Mouse (Mus musculus) erythroblast, embryonic 14.5 days (primary cell): ENCODE measurements around the gene Nfs1.

ENCODE experiments used
- GATA1 ChIP-seq: IDR thresholded peaks from 2 replicates; pipeline ENCODE4 v1.6.1; 2012; ENCODE audit warnings: low read length, inconsistent platforms, mixed read lengths
- TAL1 ChIP-seq: IDR thresholded peaks from 3 replicates; pipeline ENCODE4 v1.6.1; 2012; ENCODE audit warnings: low read length, inconsistent platforms, mixed read lengths

GRCm38 (mm10) chr2:156087391-156088110, 56.4 kb downstream of the Nfs1 start:
- TF ChIP-seq TAL1 = no peak
- TF ChIP-seq GATA1 = no peak
